Mouse (Mus musculus): ENCODE data around the gene Ccdc88a. TPM values are rescaled to one million over a fixed set of nuclear protein-coding genes. Genes with fewer than 3 reads are reported as not detected.

Ccdc88a gene
- polyA plus RNA-seq, 1 experiment, result 3.4 TPM

DNA sequence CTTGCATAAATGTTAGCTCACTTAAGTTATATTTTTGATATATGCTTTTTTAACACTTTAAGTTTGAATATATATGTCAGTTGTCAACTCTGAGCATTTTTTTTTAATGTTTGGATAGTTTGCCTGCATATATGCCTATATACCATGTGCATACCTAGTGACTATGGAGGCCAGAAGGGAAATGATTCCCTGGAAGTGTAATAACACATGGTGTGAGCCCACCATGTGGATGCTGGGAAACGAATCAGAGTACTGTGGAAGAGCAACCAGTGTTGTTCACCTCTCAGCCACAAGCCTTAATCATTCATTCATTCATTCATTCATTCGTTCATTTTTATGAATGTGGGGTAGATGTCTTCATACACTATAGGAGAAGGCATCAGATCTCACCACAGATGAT lies 26.9 kb downstream of the Ccdc88a start:
- H3K79me3 ChIP-seq (ENCODE audit: low read depth), result peaks cover 25% of the 10 kb centered on the region
- no peak for TF ChIP-seq FOSL1 (IDR thresholded peaks at IDR 0.05; ENCODE audit: insufficient read depth, low read length, poor library complexity, severe bottlenecking)
- TF ChIP-seq MYOG (IDR thresholded peaks at IDR 0.05; ENCODE audit: control insufficient read depth, extremely low read depth, insufficient read length), result no peak
- no peak for TF ChIP-seq USF1 (IDR thresholded peaks at IDR 0.05; ENCODE audit: low read depth)
- TF ChIP-seq MAX (IDR thresholded peaks at IDR 0.05), result no peak
- TF ChIP-seq CEBPB (IDR thresholded peaks at IDR 0.05; ENCODE audit: low read depth), result no peak
- no peak overlapping the region for H3K4me3 ChIP-seq (ENCODE audit: insufficient read depth, poor library complexity, severe bottlenecking)
- no peak overlapping the region for H3ac ChIP-seq (ENCODE audit: control insufficient read depth, insufficient read length, low read depth)
- H3K27me3 ChIP-seq (ENCODE audit: control insufficient read depth, insufficient read depth, insufficient read length), result no peaks in the 10 kb centered on the region
- peaks cover 77% of the 10 kb centered on the region for H3K79me2 ChIP-seq (ENCODE audit: control insufficient read depth, insufficient read depth)
- H3K36me3 ChIP-seq (ENCODE audit: control insufficient read depth, insufficient read depth), result peaks cover 5% of the 10 kb centered on the region

- TF ChIP-seq MAX (IDR thresholded peaks at IDR 0.05) (no peak), MYOG (IDR thresholded peaks at IDR 0.05; ENCODE audit: control insufficient read depth, extremely low read depth, insufficient read length) (no peak), FOSL1 (IDR thresholded peaks at IDR 0.05; ENCODE audit: insufficient read depth, low read length, poor library complexity, severe bottlenecking) (no peak), MYOD1 (IDR thresholded peaks at IDR 0.05; ENCODE audit: control insufficient read depth, insufficient read length, low read depth) (no peak), CTCF (IDR thresholded peaks at IDR 0.05; ENCODE audit: control insufficient read depth, insufficient read depth, insufficient read length) (no peak), USF1 (IDR thresholded peaks at IDR 0.05; ENCODE audit: low read depth) (no peak), CEBPB (IDR thresholded peaks at IDR 0.05; ENCODE audit: low read depth) (no peak)
- Histone ChIP-seq H3K36me3 (ENCODE audit: control insufficient read depth, insufficient read depth) (peaks cover 3% of the 10 kb centered on the region), H3K27me3 (ENCODE audit: control insufficient read depth, insufficient read depth, insufficient read length) (no peaks in the 10 kb centered on the region), H3ac (ENCODE audit: control insufficient read depth, insufficient read length, low read depth) (no peak overlapping the region), H3K4me3 (ENCODE audit: insufficient read depth, poor library complexity, severe bottlenecking) (no peak overlapping the region), H3K79me3 (ENCODE audit: low read depth) (peaks cover 17% of the 10 kb centered on the region), H3K79me2 (ENCODE audit: control insufficient read depth, insufficient read depth) (peaks cover 39% of the 10 kb centered on the region)
Measured at GRCm38 (mm10) chr11:29406292-29406691, 32.8 kb downstream of the Ccdc88a start.

- no peaks in the 10 kb centered on the region for H3K27me3 ChIP-seq (ENCODE audit: control insufficient read depth, insufficient read depth, insufficient read length)
- peaks cover 7% of the 10 kb centered on the region for H3K79me2 ChIP-seq (ENCODE audit: control insufficient read depth, insufficient read depth)
- TF ChIP-seq CTCF (IDR thresholded peaks at IDR 0.05; ENCODE audit: control insufficient read depth, insufficient read depth, insufficient read length), result no peak
- no peak for TF ChIP-seq CEBPB (IDR thresholded peaks at IDR 0.05; ENCODE audit: low read depth)
- no peak for TF ChIP-seq MYOG (IDR thresholded peaks at IDR 0.05; ENCODE audit: control insufficient read depth, extremely low read depth, insufficient read length)
- no peak for TF ChIP-seq MYOD1 (IDR thresholded peaks at IDR 0.05; ENCODE audit: control insufficient read depth, insufficient read length, low read depth)
- TF ChIP-seq MAX (IDR thresholded peaks at IDR 0.05), result no peak
- TF ChIP-seq USF1 (IDR thresholded peaks at IDR 0.05; ENCODE audit: low read depth), result no peak
- TF ChIP-seq FOSL1 (IDR thresholded peaks at IDR 0.05; ENCODE audit: insufficient read depth, low read length, poor library complexity, severe bottlenecking), result no peak
- no peak overlapping the region for H3ac ChIP-seq (ENCODE audit: control insufficient read depth, insufficient read length, low read depth)
- peaks cover 5% of the 10 kb centered on the region for H3K36me3 ChIP-seq (ENCODE audit: control insufficient read depth, insufficient read depth)
- no peak overlapping the region for H3K4me3 ChIP-seq (ENCODE audit: insufficient read depth, poor library complexity, severe bottlenecking)
- H3K79me3 ChIP-seq (ENCODE audit: low read depth), result peaks cover 1% of the 10 kb centered on the region
Measured at GRCm38 (mm10) chr11:29423496-29423895, 50.0 kb downstream of the Ccdc88a start.

- Histone ChIP-seq H3ac (ENCODE audit: control insufficient read depth, insufficient read length, low read depth) (no peak overlapping the region), H3K79me3 (ENCODE audit: low read depth) (peaks cover 3% of the 10 kb centered on the region), H3K79me2 (ENCODE audit: control insufficient read depth, insufficient read depth) (no peaks in the 10 kb centered on the region), H3K4me3 (ENCODE audit: insufficient read depth, poor library complexity, severe bottlenecking) (no peak overlapping the region), H3K27me3 (ENCODE audit: control insufficient read depth, insufficient read depth, insufficient read length) (no peaks in the 10 kb centered on the region), H3K36me3 (ENCODE audit: control insufficient read depth, insufficient read depth) (peaks cover 23% of the 10 kb centered on the region)
- TF ChIP-seq MYOG (IDR thresholded peaks at IDR 0.05; ENCODE audit: control insufficient read depth, extremely low read depth, insufficient read length), result no peak
- TF ChIP-seq CTCF (IDR thresholded peaks at IDR 0.05; ENCODE audit: control insufficient read depth, insufficient read depth, insufficient read length), result no peak
- TF ChIP-seq FOSL1 (IDR thresholded peaks at IDR 0.05; ENCODE audit: insufficient read depth, low read length, poor library complexity, severe bottlenecking), result no peak
- no peak for TF ChIP-seq MYOD1 (IDR thresholded peaks at IDR 0.05; ENCODE audit: control insufficient read depth, insufficient read length, low read depth)
- TF ChIP-seq CEBPB (IDR thresholded peaks at IDR 0.05; ENCODE audit: low read depth), result no peak
- TF ChIP-seq USF1 (IDR thresholded peaks at IDR 0.05; ENCODE audit: low read depth), result no peak
- no peak for TF ChIP-seq MAX (IDR thresholded peaks at IDR 0.05)
Measured at GRCm38 (mm10) chr11:29428774-29429173, 55.3 kb downstream of the Ccdc88a start.

DNA sequence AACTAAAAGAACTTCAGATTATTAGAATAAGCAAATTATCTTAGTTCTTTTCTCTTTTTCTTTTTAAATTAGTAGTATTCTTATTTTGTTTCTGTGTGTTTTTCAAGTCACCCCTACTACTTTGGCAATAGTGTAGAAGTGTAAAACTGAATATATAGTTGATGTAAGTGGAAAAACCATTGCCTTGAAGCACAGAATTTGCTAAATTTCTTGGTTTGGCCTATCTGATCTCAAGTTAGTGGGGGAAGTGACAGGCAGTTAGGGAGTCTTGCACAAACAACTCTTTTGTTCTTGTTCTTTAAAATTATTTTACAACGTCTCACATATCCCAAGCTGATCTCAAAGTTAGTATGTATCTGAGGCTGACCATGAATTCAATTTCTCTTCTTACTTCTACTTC lies 57.6 kb downstream of the Ccdc88a start:
- Histone ChIP-seq H3K79me2 (ENCODE audit: control insufficient read depth, insufficient read depth) (peaks cover 6% of the 10 kb centered on the region), H3K79me3 (ENCODE audit: low read depth) (peaks cover 3% of the 10 kb centered on the region), H3ac (ENCODE audit: control insufficient read depth, insufficient read length, low read depth) (no peak overlapping the region), H3K4me3 (ENCODE audit: insufficient read depth, poor library complexity, severe bottlenecking) (no peak overlapping the region), H3K27me3 (ENCODE audit: control insufficient read depth, insufficient read depth, insufficient read length) (no peaks in the 10 kb centered on the region), H3K36me3 (ENCODE audit: control insufficient read depth, insufficient read depth) (peaks cover 18% of the 10 kb centered on the region)
- no peak for TF ChIP-seq FOSL1 (IDR thresholded peaks at IDR 0.05; ENCODE audit: insufficient read depth, low read length, poor library complexity, severe bottlenecking)
- no peak for TF ChIP-seq MAX (IDR thresholded peaks at IDR 0.05)
- no peak for TF ChIP-seq CTCF (IDR thresholded peaks at IDR 0.05; ENCODE audit: control insufficient read depth, insufficient read depth, insufficient read length)
- no peak for TF ChIP-seq CEBPB (IDR thresholded peaks at IDR 0.05; ENCODE audit: low read depth)
- no peak for TF ChIP-seq USF1 (IDR thresholded peaks at IDR 0.05; ENCODE audit: low read depth)
- no peak for TF ChIP-seq MYOD1 (IDR thresholded peaks at IDR 0.05; ENCODE audit: control insufficient read depth, insufficient read length, low read depth)
- no peak for TF ChIP-seq MYOG (IDR thresholded peaks at IDR 0.05; ENCODE audit: control insufficient read depth, extremely low read depth, insufficient read length)

DNA sequence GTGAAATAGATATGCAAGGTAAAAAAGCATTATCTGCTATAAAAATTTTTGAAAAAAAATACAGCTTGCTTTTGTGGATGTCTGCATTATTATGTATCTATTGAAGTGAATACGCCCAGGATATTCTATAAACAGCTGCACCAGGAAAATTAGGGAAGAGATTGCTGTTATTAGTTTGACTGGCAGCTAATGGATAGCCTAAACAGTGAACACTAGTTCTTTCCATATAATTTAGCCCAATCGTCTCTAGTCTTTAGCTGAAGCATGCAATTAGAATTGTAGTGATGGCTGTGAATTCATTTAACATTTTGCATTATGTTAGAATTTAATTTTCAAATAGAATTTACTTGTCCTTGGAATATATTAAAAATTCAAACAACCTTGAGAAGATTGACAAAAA lies 75.3 kb downstream of the Ccdc88a start:
- Histone ChIP-seq H3K36me3 (ENCODE audit: control insufficient read depth, insufficient read depth) (peaks cover 18% of the 10 kb centered on the region), H3K27me3 (ENCODE audit: control insufficient read depth, insufficient read depth, insufficient read length) (no peaks in the 10 kb centered on the region), H3K79me2 (ENCODE audit: control insufficient read depth, insufficient read depth) (no peaks in the 10 kb centered on the region), H3K4me3 (ENCODE audit: insufficient read depth, poor library complexity, severe bottlenecking) (no peak overlapping the region), H3ac (ENCODE audit: control insufficient read depth, insufficient read length, low read depth) (no peak overlapping the region), H3K79me3 (ENCODE audit: low read depth) (no peaks in the 10 kb centered on the region)
- TF ChIP-seq FOSL1 (IDR thresholded peaks at IDR 0.05; ENCODE audit: insufficient read depth, low read length, poor library complexity, severe bottlenecking) (no peak), USF1 (IDR thresholded peaks at IDR 0.05; ENCODE audit: low read depth) (no peak), CTCF (IDR thresholded peaks at IDR 0.05; ENCODE audit: control insufficient read depth, insufficient read depth, insufficient read length) (no peak), MYOG (IDR thresholded peaks at IDR 0.05; ENCODE audit: control insufficient read depth, extremely low read depth, insufficient read length) (no peak), CEBPB (IDR thresholded peaks at IDR 0.05; ENCODE audit: low read depth) (no peak), MYOD1 (IDR thresholded peaks at IDR 0.05; ENCODE audit: control insufficient read depth, insufficient read length, low read depth) (no peak), MAX (IDR thresholded peaks at IDR 0.05) (no peak)

All from C2C12 (cell line).